Mouse (Mus musculus) MEL (cell line): ENCODE results near the gene G0s2.

Experiments used
- CTCF ChIP-seq, 3 experiments: IDR thresholded peaks in 2 of 3; conservative IDR thresholded peaks in 1 of 3; 2 replicates each; pipeline ENCODE4 v1.5.1; 2011 to 2012; ENCODE audit warnings: low read length in 3 of 3, low read depth in 2 of 3, mild to moderate bottlenecking in 2 of 3, improper control_type of control experiment in 1 of 3, inconsistent platforms in 1 of 3, mixed read lengths in 1 of 3, moderate library complexity in 1 of 3; ENCODE audit not compliant: control insufficient read depth in 1 of 3, insufficient read depth in 1 of 3, poor library complexity in 1 of 3, severe bottlenecking in 1 of 3
- EP300 ChIP-seq, 2 experiments: IDR thresholded peaks; 2 replicates each; pipeline ENCODE4 v1.6.1; 2011; ENCODE audit warnings: improper control_type of control experiment in 2 of 2, low read length in 2 of 2, low read depth in 1 of 2, mild to moderate bottlenecking in 1 of 2
- GABPA ChIP-seq: IDR thresholded peaks from 2 replicates; pipeline ENCODE4 v1.6.1; 2012; ENCODE audit warnings: low read depth, mild to moderate bottlenecking, inconsistent platforms, low read length, improper control_type of control experiment, moderate library complexity
- MAZ ChIP-seq: IDR thresholded peaks from 2 replicates; pipeline ENCODE4 v1.6.1; 2012; ENCODE audit warnings: low read depth, mild to moderate bottlenecking, inconsistent platforms, low read length, improper control_type of control experiment
- POLR2A ChIP-seq, 2 experiments: IDR thresholded peaks; 2 replicates each; pipeline ENCODE4 v1.6.1; 2011 to 2012; ENCODE audit warnings: low read length in 2 of 2, mild to moderate bottlenecking in 2 of 2, control low read depth in 1 of 2, improper control_type of control experiment in 1 of 2, low read depth in 1 of 2, moderate library complexity in 1 of 2; ENCODE audit not compliant: control insufficient read depth in 1 of 2, insufficient read depth in 1 of 2, poor library complexity in 1 of 2
- POLR2AphosphoS2 ChIP-seq: IDR thresholded peaks from 2 replicates; pipeline ENCODE4 v1.6.1; 2011; ENCODE audit warnings: low read length, improper control_type of control experiment
- RCOR1 ChIP-seq: IDR thresholded peaks from 2 replicates; pipeline ENCODE4 v1.6.1; 2012; ENCODE audit warnings: low read depth, mild to moderate bottlenecking, inconsistent platforms, low read length, improper control_type of control experiment
- SMC3 ChIP-seq: IDR thresholded peaks from 2 replicates; pipeline ENCODE4 v1.6.1; 2011; ENCODE audit warnings: low read depth, low read length, improper control_type of control experiment
- ZNF384 ChIP-seq: IDR thresholded peaks from 2 replicates; pipeline ENCODE4 v1.6.1; 2012; ENCODE audit warnings: low read depth, mild to moderate bottlenecking, inconsistent platforms, low read length, improper control_type of control experiment

DNA sequence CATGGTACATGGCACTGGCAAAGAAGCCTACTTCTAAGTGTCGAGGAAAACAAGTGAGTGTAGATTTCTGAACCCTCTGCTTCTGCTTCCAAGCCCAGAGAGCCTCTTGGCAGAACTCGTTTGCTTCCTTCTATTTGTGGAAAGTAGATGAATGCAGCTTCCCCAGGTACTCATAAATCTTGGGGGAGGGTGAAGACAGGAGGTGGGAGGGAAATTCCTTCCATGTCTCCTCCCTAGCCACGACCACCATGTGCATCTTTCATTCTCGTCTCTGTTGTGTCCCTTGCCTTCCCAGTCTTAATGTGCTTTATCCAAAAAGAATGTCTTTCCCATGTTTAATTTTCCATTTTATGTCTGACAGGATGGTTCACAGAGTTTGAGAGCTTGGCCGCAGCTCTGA, 20.4 kb downstream of the G0s2 start:
- no peak for TF ChIP-seq EP300 (IDR thresholded peaks at IDR 0.05; ENCODE audit: low read depth in 1 of 2, low read length in 2 of 2)
- no peak for TF ChIP-seq CTCF (IDR thresholded peaks at IDR 0.05 in 2 of 3, conservative IDR thresholded peaks at IDR 0.05 in 1 of 3; ENCODE audit: control insufficient read depth in 1 of 3, insufficient read depth in 1 of 3, low read depth in 2 of 3, low read length in 3 of 3, poor library complexity in 1 of 3, severe bottlenecking in 1 of 3)
- TF ChIP-seq POLR2A (IDR thresholded peaks at IDR 0.05; ENCODE audit: control insufficient read depth in 1 of 2, insufficient read depth in 1 of 2, low read depth in 1 of 2, low read length in 2 of 2, poor library complexity in 1 of 2) = no peak
- TF ChIP-seq POLR2AphosphoS2 = no peak
- no peak for TF ChIP-seq RCOR1
- no peak for TF ChIP-seq SMC3
- no peak for TF ChIP-seq GABPA
- TF ChIP-seq MAZ = no peak
- no peak for TF ChIP-seq ZNF384
